Mouse (Mus musculus): ENCODE data around the gene Tppp. TPM values are rescaled to one million over a fixed set of nuclear protein-coding genes. Genes with fewer than 3 reads are reported as not detected.

Gene Tppp
- polyA plus RNA-seq, 1 experiment = 26.5 TPM

Other genes starting within 250 kb of the Tppp start
- gene Nkd2, start 161.8 kb upstream of the Tppp start, polyA plus RNA-seq (2012; rRNA removed) = 64.0 and 74.8 TPM in 2 replicates
- gene Trip13, start 71.6 kb upstream of the Tppp start, polyA plus RNA-seq (2012; rRNA removed) = 1.7 and 2.0 TPM in 2 replicates
- gene Brd9, start 71.6 kb upstream of the Tppp start, polyA plus RNA-seq (2012; rRNA removed) = 62.4 and 64.3 TPM in 2 replicates
- not detected in 2 replicates for gene Zdhhc11, start 45.6 kb upstream of the Tppp start, polyA plus RNA-seq (2012; rRNA removed)
- gene Cep72, start 52.9 kb downstream of the Tppp start, polyA plus RNA-seq (2012; rRNA removed) = 4.2 and 5.2 TPM in 2 replicates
- gene Slc9a3, start 112.0 kb downstream of the Tppp start, polyA plus RNA-seq (2012; rRNA removed) = 0.03 and 0.04 TPM in 2 replicates
- 37.3 and 37.5 TPM in 2 replicates for gene Exoc3, start 199.3 kb downstream of the Tppp start, polyA plus RNA-seq (2012; rRNA removed)